Mouse (Mus musculus) hindbrain, embryonic 15.5 days (tissue): Measurements from ENCODE around the gene Lalba. TPM values are rescaled to one million over a fixed set of nuclear protein-coding genes. Genes with fewer than 3 reads are reported as not detected.
"Not testable (repeated sequence)": the region's sequence is repeated elsewhere in the genome, so short reads cannot be mapped to it uniquely, and the experiment has no call there.

ENCODE experiments used
- ATAC-seq: fragments of 200-750 bp; cut with Nextera tagmentation; 2 replicates; pipeline ENCODE4 v1.8.0; 2017; ENCODE audit warnings: low read depth, moderate number of reproducible peaks, moderate TSS enrichment; ENCODE audit not compliant: low FRiP score
- H3K27ac ChIP-seq: fragments of 300-500 bp; sonication (generic); replicated peaks from 2 replicates; pipeline ENCODE4 v1.5.1; 2015; ENCODE audit warnings: mild to moderate bottlenecking, inconsistent platforms
- H3K27me3 ChIP-seq: fragments of 300-500 bp; sonication (generic); 2 replicates; pipeline ENCODE4 v1.6.1; 2015; ENCODE audit warnings: control low read depth, inconsistent platforms
- H3K36me3 ChIP-seq: fragments of 300-500 bp; sonication (generic); 2 replicates; pipeline ENCODE4 v1.6.1; 2015; ENCODE audit warnings: control low read depth, inconsistent platforms
- H3K4me1 ChIP-seq: fragments of 300-500 bp; sonication (generic); replicated peaks from 2 replicates; pipeline ENCODE4 v1.6.1; 2015; ENCODE audit warnings: control low read depth, inconsistent platforms
- H3K4me2 ChIP-seq: fragments of 300-500 bp; sonication (generic); 2 replicates; pipeline ENCODE4 v1.6.1; 2015; ENCODE audit warnings: moderate library complexity, mild to moderate bottlenecking, inconsistent platforms
- H3K4me3 ChIP-seq: fragments of 300-500 bp; sonication (generic); 2 replicates; pipeline ENCODE4 v1.5.1; 2015; ENCODE audit warnings: mild to moderate bottlenecking, inconsistent platforms
- H3K9ac ChIP-seq: fragments of 300-500 bp; sonication (generic); 2 replicates; pipeline ENCODE4 v1.6.1; 2015; ENCODE audit warnings: inconsistent platforms
- H3K9me3 ChIP-seq: fragments of 300-500 bp; sonication (generic); 2 replicates; pipeline ENCODE4 v1.6.1; 2016; ENCODE audit warnings: control low read depth, inconsistent platforms
- WGBS: fragments of 180-500 bp; shearing (Covaris S2); methylation state at CpG from one replicate; pipeline ENCODE4 v1.1.7; 2015; 5-methylcytosine and 5-hydroxymethylcytosine counted together
- polyA plus RNA-seq: library from polyadenylated mRNA; unstranded; fragments of >200 nt; fragmentation: Nextera tagmentation; extraction: Ambion mirVana; gene quantifications from 2 replicates; pipeline ENCODE4 v1.2.1, GENCODE M21; 2015

Lalba gene
- not detected in 2 replicates for polyA plus RNA-seq

DNA sequence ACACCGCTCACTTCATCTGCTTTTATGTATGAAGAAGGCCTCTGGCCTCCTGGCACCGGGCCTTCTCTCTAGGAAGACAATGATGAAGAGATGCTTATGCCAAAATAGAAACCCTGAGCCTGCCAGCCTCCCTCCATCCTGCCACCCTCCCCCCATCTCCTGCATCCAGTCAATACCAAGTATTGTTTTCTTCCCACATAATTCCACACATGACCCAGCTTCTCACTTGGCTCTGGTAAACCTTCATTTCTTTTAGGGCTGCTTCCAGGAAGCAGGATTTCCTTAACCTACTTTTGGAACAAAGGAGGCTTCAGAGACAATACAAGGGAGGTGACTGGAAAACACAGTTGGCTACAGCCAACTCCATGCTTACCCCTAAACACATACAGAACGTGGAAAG lies at the start of gene Lalba:
Gene Lalba, minus strand, starts transcription at position 21 of the 400 bp plus-strand sequence.
- no peak for ATAC-seq
- Histone ChIP-seq H3K4me3 (no peak within 1 kb of the TSS), H3K36me3 (no peaks in the 10 kb centered on the region), H3K27ac (no peak within 1 kb of the TSS), H3K4me1 (no peaks in the 10 kb centered on the region), H3K9me3 (no peaks in the 10 kb centered on the region), H3K27me3 (no peaks in the 10 kb centered on the region), H3K9ac (no peak within 1 kb of the TSS), H3K4me2 (no peak within 1 kb of the TSS)
- WGBS: 54% methylated on average over 3 of the region's 3 CpGs

DNA sequence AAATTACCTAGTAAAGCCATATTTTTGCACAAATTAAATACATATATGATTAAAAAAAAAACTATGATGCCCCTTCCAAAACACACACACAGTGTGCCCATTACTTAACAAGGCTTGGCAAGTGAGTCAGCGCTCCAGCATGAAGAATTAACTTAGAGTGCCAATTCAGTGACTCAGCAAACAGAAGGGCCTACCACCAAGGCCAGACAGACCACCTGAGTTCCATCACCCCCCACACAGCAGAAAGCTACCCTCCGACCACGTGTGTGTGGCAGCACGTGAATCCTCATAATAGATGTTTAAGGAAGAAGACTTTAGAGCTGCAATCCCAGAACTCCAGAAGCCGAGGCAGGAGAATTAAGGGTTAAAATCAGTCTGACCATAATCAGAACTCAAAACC lies 49.8 kb upstream of the Lalba start:
- Histone ChIP-seq H3K4me1 (peaks cover 27% of the 10 kb centered on the region), H3K9me3 (no peaks in the 10 kb centered on the region), H3K4me3 (peak overlapping the region; percentile 95), H3K27me3 (no peaks in the 10 kb centered on the region), H3K4me2 (peak overlapping the region; percentile 93), H3K9ac (0 out of 2 replicates have a peak overlapping the region, but pooled peaks have one; percentile 99), H3K36me3 (peaks cover 40% of the 10 kb centered on the region), H3K27ac (no peak overlapping the region)
- ATAC-seq: no peak
- WGBS: 34% methylated on average over 5 of the region's 5 CpGs

DNA sequence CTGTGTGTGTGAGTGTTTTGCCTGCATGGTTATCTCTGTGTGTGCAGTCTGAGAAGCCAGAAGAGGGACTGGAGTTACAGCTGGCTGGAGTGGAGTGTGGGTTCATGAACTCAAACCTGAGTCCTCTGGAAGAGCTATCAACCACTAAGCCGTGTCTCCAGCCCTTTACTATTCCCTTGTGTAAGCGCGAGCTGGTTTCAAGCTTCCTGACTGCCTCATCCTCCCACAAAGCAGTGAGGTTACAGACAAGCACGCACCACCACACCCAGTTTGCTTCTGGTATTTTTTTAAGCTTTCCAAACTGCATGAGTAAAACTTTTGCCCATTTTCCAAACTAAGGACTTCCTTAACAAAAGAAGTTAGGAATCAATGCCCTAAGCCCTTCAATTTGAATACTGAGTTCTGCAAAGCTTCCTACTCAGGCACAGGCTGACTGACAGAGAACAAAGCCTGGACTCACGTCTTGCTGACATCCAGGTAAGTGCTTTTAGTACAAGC lies 45.6 kb upstream of the Lalba start:
- ATAC-seq: no peak
- peaks cover 29% of the 10 kb centered on the region for H3K4me1 ChIP-seq
- no peak overlapping the region for H3K27ac ChIP-seq
- 95% methylated on average over 5 of the region's 5 CpGs for WGBS
- no peak overlapping the region for H3K9ac ChIP-seq
- no peaks in the 10 kb centered on the region for H3K9me3 ChIP-seq
- H3K4me2 ChIP-seq: no peak overlapping the region
- H3K36me3 ChIP-seq: peaks cover 76% of the 10 kb centered on the region
- no peaks in the 10 kb centered on the region for H3K27me3 ChIP-seq
- H3K4me3 ChIP-seq: no peak overlapping the region

GRCm38 (mm10) chr15:98527056-98527771 lies 44.7 kb upstream of the Lalba start:
- H3K4me1 ChIP-seq: peaks cover 20% of the 10 kb centered on the region
- H3K4me2 ChIP-seq: no peak overlapping the region
- no peak overlapping the region for H3K27ac ChIP-seq
- peaks cover 85% of the 10 kb centered on the region for H3K36me3 ChIP-seq
- ATAC-seq: no peak
- H3K9me3 ChIP-seq: no peaks in the 10 kb centered on the region
- no peaks in the 10 kb centered on the region for H3K27me3 ChIP-seq
- 92% methylated on average over 5 of the region's 5 CpGs for WGBS
- no peak overlapping the region for H3K9ac ChIP-seq
- H3K4me3 ChIP-seq: no peak overlapping the region

- no peak overlapping the region for H3K9ac ChIP-seq
- no peak overlapping the region for H3K27ac ChIP-seq
- no peaks in the 10 kb centered on the region for H3K9me3 ChIP-seq
- ATAC-seq: no peak
- no peak overlapping the region for H3K4me2 ChIP-seq
- peaks cover 8% of the 10 kb centered on the region; the same call in 1 of the 2 replicates for H3K4me1 ChIP-seq
- H3K36me3 ChIP-seq: peaks cover 89% of the 10 kb centered on the region
- no peak overlapping the region for H3K4me3 ChIP-seq
- 46% methylated on average over 5 of the region's 5 CpGs for WGBS
- no peaks in the 10 kb centered on the region for H3K27me3 ChIP-seq
Measured at GRCm38 (mm10) chr15:98526057-98526456, 43.5 kb upstream of the Lalba start.

- peaks cover 72% of the 10 kb centered on the region for H3K36me3 ChIP-seq
- 92% methylated on average over 3 of the region's 3 CpGs for WGBS
- H3K4me1 ChIP-seq: no peaks in the 10 kb centered on the region
- no peak for ATAC-seq
- no peak overlapping the region for H3K9ac ChIP-seq
- H3K27me3 ChIP-seq: no peaks in the 10 kb centered on the region
- no peak overlapping the region for H3K4me2 ChIP-seq
- no peak overlapping the region for H3K27ac ChIP-seq
- H3K4me3 ChIP-seq: no peak overlapping the region
- H3K9me3 ChIP-seq: no peaks in the 10 kb centered on the region
Measured at GRCm38 (mm10) chr15:98521245-98521644, 38.7 kb upstream of the Lalba start.

DNA sequence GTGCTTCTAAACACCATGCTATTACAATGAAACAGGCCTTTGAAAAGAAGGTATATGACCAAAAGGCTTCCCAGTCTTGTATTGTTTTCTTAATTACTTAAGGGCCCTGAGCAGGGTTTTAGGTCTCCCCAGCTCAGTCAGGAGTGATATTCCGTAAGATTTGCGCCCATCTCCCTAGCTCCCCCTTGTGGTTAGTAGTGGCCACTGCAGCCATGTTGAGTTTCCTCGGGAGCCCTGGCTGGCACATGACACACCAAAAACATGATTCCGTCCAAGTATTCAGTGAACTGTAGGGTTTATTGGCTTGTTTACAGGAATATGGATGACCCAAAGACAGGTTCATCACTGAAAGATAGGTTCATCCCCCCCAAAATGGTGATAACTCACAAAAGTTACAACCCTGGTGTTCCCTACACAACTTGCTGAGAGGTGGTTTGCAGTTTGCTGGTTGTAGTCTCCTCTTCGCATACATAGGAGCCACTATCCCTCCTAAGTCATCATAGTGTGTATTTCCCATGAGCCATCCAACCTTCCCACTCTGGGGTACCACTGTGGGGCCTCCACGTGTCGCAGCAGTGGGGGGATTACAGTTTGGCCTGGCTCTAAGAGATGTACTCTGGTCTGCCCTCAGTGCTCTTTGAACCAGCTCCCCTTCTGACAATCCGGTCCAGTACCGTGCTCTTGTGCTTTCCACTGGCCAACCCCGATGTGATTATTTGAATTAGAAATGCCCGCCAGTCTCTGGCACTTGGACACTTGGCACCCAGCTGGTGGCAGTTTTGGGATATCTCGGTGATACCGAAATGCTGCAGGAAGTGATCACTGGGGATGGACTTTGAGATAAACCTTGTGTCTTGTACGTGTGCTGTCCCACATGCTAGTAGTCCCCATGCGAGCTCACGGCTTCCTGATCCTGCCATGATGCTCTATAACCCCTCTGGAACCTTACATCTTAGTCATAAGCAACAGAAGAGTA lies 35.1 kb upstream of the Lalba start:
- Histone ChIP-seq H3K4me3 (no peak overlapping the region), H3K27ac (no peak overlapping the region), H3K9me3 (no peaks in the 10 kb centered on the region), H3K4me2 (no peak overlapping the region), H3K4me1 (no peaks in the 10 kb centered on the region), H3K27me3 (no peaks in the 10 kb centered on the region), H3K36me3 (peaks cover 40% of the 10 kb centered on the region), H3K9ac (no peak overlapping the region)
- 68% methylated on average over 16 of the region's 16 CpGs for WGBS
- no peak for ATAC-seq

DNA sequence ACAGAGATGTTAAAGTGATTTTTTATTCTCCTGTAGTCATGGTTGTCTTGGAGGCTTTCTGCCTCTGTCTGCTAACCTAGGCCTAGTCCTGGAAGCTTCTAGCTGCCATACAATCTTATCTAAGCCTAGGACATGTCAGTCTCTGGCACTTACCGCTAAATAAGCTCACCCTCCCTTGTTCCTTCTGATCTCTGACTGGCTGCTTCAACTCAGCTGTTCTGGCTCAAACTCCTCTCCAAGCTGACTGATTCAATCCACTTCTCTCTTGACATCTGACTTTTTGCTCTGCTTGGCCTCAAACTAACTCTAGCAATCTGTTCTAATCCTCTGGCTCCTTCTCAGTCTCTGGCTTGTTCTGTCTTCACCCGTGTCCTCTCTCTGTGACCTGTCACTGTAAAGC lies 32.3 kb upstream of the Lalba start:
- Histone ChIP-seq H3K4me1 (peaks cover 12% of the 10 kb centered on the region), H3K36me3 (peaks cover 16% of the 10 kb centered on the region)
- not testable (repeated sequence) for H3K4me2 ChIP-seq, ATAC-seq, H3K27ac ChIP-seq, H3K4me3 ChIP-seq, H3K9me3 ChIP-seq, H3K9ac ChIP-seq, H3K27me3 ChIP-seq
- WGBS: 82% methylated on average over 2 of the region's 2 CpGs

DNA sequence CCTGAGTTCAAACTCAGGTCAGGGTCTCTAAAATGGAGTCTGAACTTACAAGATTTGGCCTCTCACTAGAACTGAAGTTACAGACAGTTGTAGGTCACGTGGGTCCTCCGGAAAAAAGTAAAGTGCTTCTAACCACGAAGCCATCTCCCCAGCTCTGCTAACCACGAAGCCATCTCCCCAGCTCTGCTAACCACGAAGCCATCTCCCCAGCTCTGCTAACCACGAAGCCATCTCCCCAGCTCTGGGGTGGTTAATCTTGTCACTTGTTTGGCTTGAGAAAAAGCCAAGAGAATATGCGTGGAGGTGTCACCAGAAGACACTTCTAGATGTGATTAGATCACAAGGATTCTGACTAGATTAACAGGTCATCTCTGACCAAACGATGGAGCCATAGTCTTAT lies 31.6 kb upstream of the Lalba start:
- H3K9ac ChIP-seq: no peak overlapping the region
- peaks cover 12% of the 10 kb centered on the region for H3K4me1 ChIP-seq
- ATAC-seq: no peak
- no peaks in the 10 kb centered on the region for H3K27me3 ChIP-seq
- H3K9me3 ChIP-seq: no peaks in the 10 kb centered on the region
- no peak overlapping the region for H3K4me3 ChIP-seq
- H3K27ac ChIP-seq: no peak overlapping the region
- H3K36me3 ChIP-seq: peaks cover 11% of the 10 kb centered on the region
- no peak overlapping the region for H3K4me2 ChIP-seq
- 87% methylated on average over 8 of the region's 8 CpGs for WGBS

DNA sequence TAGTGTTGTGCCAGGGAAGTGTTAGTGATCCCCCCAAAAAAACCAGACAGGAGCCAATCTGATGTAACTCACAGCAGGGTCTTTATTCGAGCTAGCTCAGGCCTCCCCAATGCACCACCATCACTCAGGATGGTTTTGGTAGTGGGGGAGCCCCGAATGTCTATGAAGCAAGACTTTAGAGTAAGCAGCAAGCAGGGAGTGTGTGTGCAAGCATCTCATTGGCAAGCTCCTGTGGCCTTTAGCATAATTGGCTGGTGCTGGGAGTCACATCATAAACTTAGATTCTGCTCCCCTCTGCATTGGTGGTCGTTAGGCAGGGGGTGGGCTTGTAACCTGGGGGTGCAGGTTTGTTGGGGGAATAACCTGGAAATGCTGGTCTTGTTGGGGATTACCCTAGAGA lies 31.2 kb upstream of the Lalba start:
- not testable (repeated sequence) for H3K4me3 ChIP-seq, H3K9ac ChIP-seq, H3K27me3 ChIP-seq, ATAC-seq, H3K4me2 ChIP-seq, H3K9me3 ChIP-seq, H3K27ac ChIP-seq
- 72% methylated on average over 3 of the region's 3 CpGs for WGBS
- Histone ChIP-seq H3K4me1 (peaks cover 12% of the 10 kb centered on the region), H3K36me3 (peaks cover 11% of the 10 kb centered on the region)

GRCm38 (mm10) chr15:98512799-98513321 lies 30.3 kb upstream of the Lalba start:
- Histone ChIP-seq H3K27me3 (no peaks in the 10 kb centered on the region), H3K4me3 (no peak overlapping the region), H3K27ac (no peak overlapping the region), H3K4me1 (peaks cover 12% of the 10 kb centered on the region), H3K9ac (no peak overlapping the region), H3K4me2 (no peak overlapping the region), H3K36me3 (peaks cover 4% of the 10 kb centered on the region), H3K9me3 (no peaks in the 10 kb centered on the region)
- no peak for ATAC-seq
- 51% methylated on average over 17 of the region's 17 CpGs for WGBS

DNA sequence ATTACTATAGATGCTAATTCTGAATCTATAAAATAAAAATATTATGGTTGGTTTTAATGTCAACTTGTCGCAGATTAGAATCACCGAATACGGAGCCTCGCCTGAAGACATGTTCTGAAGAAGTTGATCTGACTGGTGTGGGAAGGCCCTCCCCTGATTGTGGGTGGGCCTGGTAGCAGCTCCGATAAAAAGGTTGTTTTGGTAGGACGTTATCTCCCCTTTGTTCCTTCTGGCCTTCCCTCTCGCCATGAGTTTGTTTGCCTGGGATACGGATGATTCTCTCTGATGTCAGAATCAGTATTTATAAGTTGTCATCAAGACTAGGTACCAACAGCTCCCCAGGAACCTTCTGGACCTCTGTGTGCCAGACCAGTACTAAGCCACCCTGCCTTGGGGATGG lies 29.7 kb upstream of the Lalba start:
- peaks cover 12% of the 10 kb centered on the region for H3K4me1 ChIP-seq
- H3K27me3 ChIP-seq: no peaks in the 10 kb centered on the region
- no peaks in the 10 kb centered on the region for H3K36me3 ChIP-seq
- ATAC-seq: no peak
- WGBS: 60% methylated on average over 8 of the region's 8 CpGs
- H3K4me2 ChIP-seq: no peak overlapping the region
- H3K4me3 ChIP-seq: no peak overlapping the region
- H3K9me3 ChIP-seq: no peaks in the 10 kb centered on the region
- H3K27ac ChIP-seq: no peak overlapping the region
- H3K9ac ChIP-seq: no peak overlapping the region
